Mouse (Mus musculus) NIH3T3 (cell line): ENCODE results near the gene Arfgap1.

Source experiments
- DNase-seq: peaks from one replicate; pipeline ENCODE4 v3.0.0-alpha.2; 2012; ENCODE audit warnings: low read depth

Arfgap1 gene

DNA sequence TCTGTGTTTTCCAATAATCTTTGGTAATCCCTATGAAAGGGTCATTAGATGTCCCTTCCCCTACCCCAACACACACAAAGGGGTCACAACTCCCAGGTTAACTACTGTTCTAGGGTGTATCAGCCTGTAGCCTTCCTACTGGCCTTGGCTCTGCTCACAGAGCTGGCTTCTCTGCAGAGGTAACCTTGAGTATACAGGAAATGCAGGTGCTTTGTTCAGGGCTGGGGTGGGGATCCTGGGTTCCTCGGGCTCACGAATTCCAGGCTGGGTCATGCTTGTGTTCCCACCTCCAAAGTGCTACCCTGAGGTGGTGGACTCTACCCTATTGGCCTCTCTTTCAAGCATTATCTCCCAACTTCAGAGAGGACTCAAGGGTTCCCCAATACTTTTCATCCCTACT lies 18.6 kb downstream of the Arfgap1 start:
- DNase-seq = no peak

- DNase-seq = no peak
Observed at GRCm38 (mm10) chr2:180986449-180986848, 19.4 kb downstream of the Arfgap1 start, which contains the start of gene Col20a1. Gene Col20a1, plus strand, starts transcription at chr2:180986535.

DNA sequence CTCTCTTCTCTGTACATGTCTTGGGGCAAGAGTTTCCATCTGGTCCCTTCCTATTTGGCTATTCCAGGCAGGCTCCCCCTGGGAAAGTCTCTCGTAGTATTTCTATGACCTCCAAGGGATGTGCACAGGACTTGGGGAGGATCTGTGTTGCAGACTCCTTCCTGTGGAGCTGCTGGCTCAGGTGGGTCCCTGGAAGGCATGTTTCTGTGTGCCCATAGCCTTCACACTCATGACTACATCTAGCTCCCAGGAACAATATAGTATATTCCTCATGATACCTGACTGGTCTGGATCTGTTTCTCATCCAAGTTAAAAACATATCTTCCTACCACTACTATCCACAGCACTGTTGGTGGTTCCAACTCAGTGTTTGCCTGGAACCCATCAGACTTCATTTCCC lies 20.0 kb downstream of the Arfgap1 start:
- no peak for DNase-seq

DNA sequence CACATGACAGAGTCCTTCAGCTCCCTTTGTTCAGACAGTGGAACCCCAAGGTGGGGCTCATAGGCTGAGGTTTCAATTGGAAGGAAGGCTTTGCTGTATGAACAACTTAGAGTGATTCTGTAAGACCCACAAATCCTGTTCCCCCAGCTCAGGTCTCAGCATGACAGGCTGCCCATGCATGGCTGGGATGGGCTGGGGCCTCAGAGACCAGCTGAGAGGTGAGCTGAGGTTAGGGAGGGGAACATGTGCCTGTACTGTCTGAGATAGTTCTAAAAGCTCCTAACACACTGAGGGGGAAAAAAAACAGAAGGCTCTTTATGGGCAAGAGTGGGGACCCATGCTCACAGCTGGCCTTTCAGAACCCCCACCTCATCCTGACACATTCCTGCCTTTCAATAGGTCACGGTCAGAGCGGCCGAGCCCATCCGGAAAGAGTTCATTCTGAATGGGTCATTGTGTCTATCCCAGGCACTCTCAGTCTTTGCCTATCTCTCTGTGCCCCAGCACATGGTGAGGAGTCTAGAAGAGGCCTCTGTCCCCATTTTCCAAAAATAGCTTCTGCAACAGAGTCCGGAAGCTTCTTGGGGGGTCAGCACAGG lies 20.5 kb downstream of the Arfgap1 start:
- no peak for DNase-seq

DNA sequence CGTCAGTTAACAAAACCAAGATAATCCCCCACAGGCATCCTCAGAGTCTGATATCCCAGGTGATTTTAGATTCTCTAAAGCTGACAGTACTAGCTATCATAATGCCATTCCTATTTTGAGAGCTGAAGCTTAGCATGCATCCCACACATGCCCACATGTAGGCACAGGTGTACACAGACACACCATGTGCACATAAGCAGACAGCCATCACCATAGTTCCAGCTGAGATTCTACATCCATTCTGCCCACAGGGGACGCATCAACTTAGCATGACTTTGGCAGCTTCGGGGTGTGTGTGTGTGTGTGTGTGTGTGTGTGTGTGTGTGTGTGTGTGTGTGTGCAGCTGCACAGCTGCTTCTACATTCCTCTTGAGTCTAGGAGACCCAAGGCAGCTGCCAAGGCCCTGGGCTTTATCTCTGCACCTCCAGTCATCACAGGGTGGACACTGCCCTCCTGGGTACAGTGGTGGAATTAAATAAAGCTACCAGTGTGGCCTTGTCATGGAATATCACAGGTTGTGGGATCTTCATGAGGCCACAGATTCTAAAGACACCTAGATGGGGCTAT lies 21.4 kb downstream of the Arfgap1 start:
- DNase-seq = no peak

- DNase-seq = no peak
Observed at GRCm38 (mm10) chr2:180988948-180989347, 21.9 kb downstream of the Arfgap1 start.

GRCm38 (mm10) chr2:180990347-180990746 lies 23.3 kb downstream of the Arfgap1 start:
- DNase-seq = no peak

DNA sequence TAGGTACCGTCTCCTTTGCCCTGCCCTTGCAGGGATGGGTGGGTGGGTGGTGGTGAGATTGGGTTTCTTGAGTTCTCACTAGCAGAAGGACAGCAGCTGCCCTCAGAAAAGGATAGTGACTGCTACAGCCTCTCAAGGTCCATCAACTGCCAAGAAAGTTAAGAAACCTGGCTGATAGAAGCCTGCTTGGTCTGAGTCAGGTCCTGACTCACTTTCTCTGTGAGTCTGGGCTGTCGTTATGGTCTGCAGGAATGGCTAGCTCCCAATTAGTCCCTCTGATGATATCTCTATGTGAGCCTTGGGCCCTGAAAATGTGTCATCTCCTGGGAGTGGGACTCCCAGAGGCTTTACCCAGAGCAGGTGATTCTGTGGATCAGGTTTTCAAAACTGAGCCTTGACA lies 27.3 kb downstream of the Arfgap1 start:
- DNase-seq = peak; percentile 69

DNA sequence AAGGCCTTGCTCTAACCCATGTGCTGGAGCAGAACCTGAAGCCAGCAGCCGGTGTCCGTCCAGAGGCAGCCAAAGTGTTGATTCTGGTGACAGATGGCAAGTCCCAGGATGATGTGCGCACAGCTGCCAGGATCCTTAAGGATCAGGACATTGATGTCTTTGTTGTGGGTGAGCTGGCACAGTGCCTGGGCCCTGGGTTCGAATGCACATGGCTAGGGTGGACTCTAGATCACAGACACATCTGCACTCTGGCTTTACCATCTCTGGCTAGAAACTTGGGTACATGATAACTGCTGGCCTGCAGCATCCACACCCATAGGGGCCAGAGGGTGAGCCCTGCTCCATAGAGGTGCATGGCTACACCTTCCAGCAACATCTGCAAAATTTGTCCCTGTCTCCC lies 28.4 kb downstream of the Arfgap1 start:
- DNase-seq = no peak

DNA sequence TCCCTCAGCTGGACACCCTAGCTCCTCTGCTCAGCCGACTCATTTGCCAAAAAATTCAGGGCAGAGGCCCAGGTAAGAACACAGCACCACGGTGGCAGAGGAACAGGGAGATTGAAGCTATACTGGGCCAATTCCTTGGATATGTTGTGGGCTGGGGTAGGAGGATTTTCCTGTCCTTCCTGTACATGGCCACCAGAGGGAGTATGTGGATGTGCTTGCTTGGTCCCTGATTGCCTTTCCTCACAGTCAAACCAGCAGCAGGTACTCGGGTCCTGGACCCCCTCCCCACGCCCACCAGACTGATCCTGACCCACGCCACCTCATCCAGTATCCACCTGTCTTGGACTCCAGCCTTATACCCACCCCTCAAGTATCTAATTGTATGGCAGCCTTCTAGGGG lies 29.4 kb downstream of the Arfgap1 start:
- DNase-seq = peak; percentile 66

GRCm38 (mm10) chr2:180996905-180997304 lies 29.9 kb downstream of the Arfgap1 start:
- no peak for DNase-seq

DNA sequence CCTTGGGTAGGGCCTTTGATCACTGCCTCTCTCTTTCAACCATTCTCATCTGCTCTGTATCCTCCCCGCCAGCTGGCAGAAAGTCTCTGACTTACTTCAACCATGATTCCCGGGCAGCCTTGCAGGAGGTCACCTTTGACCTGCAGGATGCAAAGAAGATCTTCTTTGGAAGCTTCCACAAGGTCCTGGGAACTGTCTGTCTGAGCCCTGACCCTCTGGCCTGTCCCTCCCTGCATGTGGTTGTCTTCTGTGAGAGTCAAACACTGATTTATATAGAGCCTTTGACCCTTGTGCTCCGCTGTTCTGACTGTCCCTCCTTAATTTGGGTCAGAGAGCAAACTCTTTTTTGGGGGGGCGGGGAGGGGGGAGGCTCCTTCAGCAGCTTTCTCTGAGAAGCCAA lies 40.0 kb downstream of the Arfgap1 start:
- no peak for DNase-seq

- no peak for DNase-seq
Observed at GRCm38 (mm10) chr2:181008339-181008738, 41.3 kb downstream of the Arfgap1 start.

DNA sequence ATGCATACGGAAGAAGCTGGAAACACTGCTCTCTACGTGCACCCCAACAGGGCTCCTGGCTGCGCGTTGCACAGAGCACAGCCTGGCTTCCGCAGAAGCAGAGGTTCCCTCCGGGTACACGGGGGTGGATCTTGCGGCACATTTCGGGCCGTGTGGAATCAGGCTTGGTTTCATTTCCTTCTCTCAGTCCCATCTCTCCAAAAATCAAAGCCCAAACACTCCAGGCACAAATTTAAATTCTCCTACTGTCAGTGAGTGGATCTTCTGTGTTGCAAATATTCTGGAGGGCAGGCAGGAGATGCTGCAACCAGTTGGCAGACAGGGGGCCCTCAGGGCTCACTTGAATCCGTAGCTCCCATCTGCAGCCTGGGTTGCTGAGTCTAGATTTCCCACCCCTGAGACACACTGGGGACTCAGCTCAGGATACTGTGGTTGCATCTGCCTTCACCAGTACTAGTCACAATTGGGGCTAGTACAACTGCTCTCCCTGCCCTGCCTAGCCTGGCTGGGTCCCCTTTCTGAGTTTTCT lies 64.4 kb downstream of the Arfgap1 start:
- DNase-seq = no peak
